Mouse (Mus musculus) thymus, postnatal 25 days (tissue): ENCODE measurements around the gene Tpgs1.

Experiments used
- DNase-seq: peaks from one replicate; pipeline ENCODE4 v3.0.0; 2022

Gene Tpgs1

GRCm38 (mm10) chr10:79714996-79715395 lies 45.8 kb downstream of the Tpgs1 start:
- no peak for DNase-seq

- DNase-seq: no peak
Observed at GRCm38 (mm10) chr10:79716254-79716987, 47.3 kb downstream of the Tpgs1 start, which contains the start of gene Hcn2. Gene Hcn2 (plus strand): TSS chr10:79716634.

GRCm38 (mm10) chr10:79716988-79717355 lies 47.8 kb downstream of the Tpgs1 start:
- DNase-seq: no peak

- peak; percentile 58 for DNase-seq
Observed at GRCm38 (mm10) chr10:79717640-79718357, 48.6 kb downstream of the Tpgs1 start.

- DNase-seq: no peak
Observed at GRCm38 (mm10) chr10:79721089-79721488, 51.9 kb downstream of the Tpgs1 start.

- DNase-seq: no peak
Observed at GRCm38 (mm10) chr10:79723047-79723446, 53.9 kb downstream of the Tpgs1 start.

GRCm38 (mm10) chr10:79723692-79724091 lies 54.5 kb downstream of the Tpgs1 start:
- no peak for DNase-seq
